Mouse (Mus musculus): ENCODE measurements at regions not wholly inside any gene's neighbourhood (a gene's known extent, or its start where the extent isn't known, plus 50 kb on each side); places are given as distances from the start of the nearest gene placed in this dataset.

DNA sequence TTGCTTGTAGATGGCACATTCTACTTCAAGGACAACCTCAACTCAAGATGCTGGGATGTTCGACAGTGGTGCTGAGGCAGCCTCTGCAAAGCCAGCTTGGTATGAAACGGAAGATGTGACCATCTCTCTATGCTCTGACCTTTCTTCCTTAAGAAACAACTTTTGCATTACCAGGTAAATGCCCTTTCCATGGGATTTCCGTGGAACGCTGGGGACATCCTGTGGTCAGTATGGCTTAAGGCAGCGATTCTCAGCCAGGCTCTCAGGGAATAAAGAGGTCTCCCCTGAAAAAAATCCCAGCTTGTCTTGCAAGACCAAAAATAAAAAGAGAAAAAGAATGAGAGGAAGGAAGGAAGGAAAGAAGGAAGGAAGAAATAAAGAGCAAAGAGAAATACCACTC lies 71.3 kb upstream of the Mrps9 start:
- ChIA-PET POLR2A (interaction anchor here (1.0 to 2.0 kb wide), 2 partner anchors 67 to 1899 kb away, joined by 3 to 5 read pairs; no protein-coding TSS in a partner anchor), CTCF (interaction anchor here (0.6 to 3.6 kb wide), 16 partner anchors 8 to 1629 kb away, joined by 3 to 19 read pairs (median 4); no protein-coding TSS in a partner anchor)
- ATAC-seq (no peak), DNase-seq (ENCODE audit: low read depth, low spot score) (no peak)
- in situ Hi-C loops (cut with MboI; ENCODE audit: low pct_unique_long_range_greater_than_20kb): loop anchor here (10.0 to 25.0 kb wide), 4 partner anchors 65 to 1625 kb away; no protein-coding TSS in a partner anchor
- no peaks in the 10 kb centered on the region for H3K27me3 ChIP-seq
- peak; percentile 97 for TF ChIP-seq CTCF (IDR thresholded peaks at IDR 0.05)

GRCm38 (mm10) chr1:42780266-42780665 lies 70.8 kb upstream of the Mrps9 start:
- no peak for TF ChIP-seq CTCF (IDR thresholded peaks at IDR 0.05)
- in situ Hi-C loops (cut with MboI; ENCODE audit: low pct_unique_long_range_greater_than_20kb): loop anchor here (10.0 to 25.0 kb wide), 3 partner anchors 975 to 1625 kb away; no protein-coding TSS in a partner anchor
- no peak for ATAC-seq
- no peaks in the 10 kb centered on the region for H3K27me3 ChIP-seq
- POLR2A ChIA-PET: interaction anchor here (1.3 to 2.0 kb wide), 2 partner anchors 67 to 82 kb away, joined by 3 to 5 read pairs; no protein-coding TSS in a partner anchor
- CTCF ChIA-PET: interaction anchor here (0.9 to 2.6 kb wide), 9 partner anchors 14 to 1621 kb away, joined by 3 to 19 read pairs (median 5); no protein-coding TSS in a partner anchor
- DNase-seq (ENCODE audit: low read depth, low spot score): no peak

DNA sequence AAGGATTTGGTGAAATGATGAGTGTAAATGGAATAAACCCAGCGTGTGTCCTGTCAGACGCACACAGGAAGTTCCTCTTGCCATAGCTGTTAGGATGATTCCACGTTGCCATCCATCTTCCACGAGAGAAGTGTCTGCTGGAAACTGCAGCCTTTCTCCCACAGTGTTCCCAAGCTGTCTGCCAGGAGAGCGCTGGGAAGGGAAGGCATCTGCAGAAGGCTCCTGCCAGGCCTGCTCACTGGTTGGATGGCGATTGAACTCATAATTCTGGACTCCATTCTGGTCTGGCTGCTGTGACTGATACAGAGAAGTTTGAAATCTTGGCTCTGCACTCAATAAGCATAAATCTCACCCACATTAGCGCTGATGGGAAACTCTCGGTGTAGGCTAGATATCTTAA lies 69.5 kb upstream of the Mrps9 start:
- no peak for DNase-seq (ENCODE audit: low read depth, low spot score)
- no peak for ATAC-seq
- TF ChIP-seq CTCF (IDR thresholded peaks at IDR 0.05): no peak
- CTCF ChIA-PET: interaction anchor here (1.8 kb wide), 1 partner anchor 90 kb away, joined by 8 read pairs; no protein-coding TSS in a partner anchor
- in situ Hi-C loops (cut with MboI; ENCODE audit: low pct_unique_long_range_greater_than_20kb): loop anchor here (10.0 to 25.0 kb wide), 3 partner anchors 977 to 1627 kb away; no protein-coding TSS in a partner anchor
- no peaks in the 10 kb centered on the region for H3K27me3 ChIP-seq
- POLR2A ChIA-PET: interaction anchor here (1.3 kb wide), 1 partner anchor 83 kb away, joined by 3 read pairs; no protein-coding TSS in a partner anchor

DNA sequence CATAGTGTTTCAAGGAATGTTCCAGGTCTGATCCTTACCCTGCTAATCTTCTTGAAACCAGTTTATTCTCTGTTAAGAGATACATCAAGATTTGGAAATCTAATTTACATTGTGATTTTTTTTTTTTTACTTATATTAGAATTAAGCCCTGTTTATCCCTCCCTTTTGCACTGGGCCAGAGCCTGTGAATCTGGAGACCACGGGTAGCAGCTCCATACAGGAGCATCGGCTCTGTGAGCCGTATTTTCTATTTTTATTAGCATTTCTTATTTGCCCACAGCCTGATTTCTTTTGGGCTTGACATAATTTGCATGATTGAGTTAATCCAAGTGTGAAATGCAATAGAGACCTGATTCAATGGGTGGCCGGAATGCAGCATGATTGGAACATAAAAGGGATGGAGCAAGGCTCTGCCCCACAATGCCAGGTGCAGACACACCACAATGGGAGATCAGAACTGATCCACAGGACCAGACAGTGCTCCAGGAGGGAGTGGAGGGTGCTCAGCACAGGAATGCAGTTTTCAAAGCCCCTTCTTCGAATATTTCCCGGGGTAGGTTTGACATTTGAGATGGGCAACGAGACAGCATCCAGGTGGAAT lies 67.9 kb upstream of the Mrps9 start:
- DNase-seq (ENCODE audit: low read depth, low spot score): no peak
- ChIA-PET CTCF (interaction anchor here (0.5 kb wide), 1 partner anchor 27 kb away, joined by 3 read pairs; no protein-coding TSS in a partner anchor), POLR2A (no interaction called here)
- TF ChIP-seq CTCF (IDR thresholded peaks at IDR 0.05): no peak
- ATAC-seq: no peak
- in situ Hi-C loops (cut with MboI; ENCODE audit: low pct_unique_long_range_greater_than_20kb): loop anchor here (10.0 to 25.0 kb wide), 3 partner anchors 978 to 1628 kb away; no protein-coding TSS in a partner anchor
- no peaks in the 10 kb centered on the region for H3K27me3 ChIP-seq

- in situ Hi-C loops (cut with MboI; ENCODE audit: low pct_unique_long_range_greater_than_20kb): loop anchor here (10.0 to 25.0 kb wide), 3 partner anchors 982 to 1632 kb away; no protein-coding TSS in a partner anchor
- DNase-seq (ENCODE audit: low read depth, low spot score) (no peak), ATAC-seq (no peak)
- POLR2A ChIA-PET: no interaction called here
- no peaks in the 10 kb centered on the region for H3K27me3 ChIP-seq
- TF ChIP-seq CTCF (IDR thresholded peaks at IDR 0.05): no peak
- CTCF ChIA-PET: interaction anchor here (0.5 to 2.6 kb wide), 2 partner anchors 9 to 473 kb away, joined by 3 to 9 read pairs; no protein-coding TSS in a partner anchor
Measured at GRCm38 (mm10) chr1:42787240-42787639, 63.8 kb upstream of the Mrps9 start.

- ATAC-seq (no peak), DNase-seq (ENCODE audit: low read depth, low spot score) (no peak)
- H3K27me3 ChIP-seq: no peaks in the 10 kb centered on the region
- ChIA-PET POLR2A (no interaction called here), CTCF (interaction anchor here (2.6 kb wide), 1 partner anchor 11 kb away, joined by 9 read pairs; no protein-coding TSS in a partner anchor)
- in situ Hi-C loops (cut with MboI; ENCODE audit: low pct_unique_long_range_greater_than_20kb): loop anchor here (10.0 to 25.0 kb wide), 3 partner anchors 984 to 1634 kb away; no protein-coding TSS in a partner anchor
- no peak for TF ChIP-seq CTCF (IDR thresholded peaks at IDR 0.05)
Measured at GRCm38 (mm10) chr1:42788413-42788812, 62.6 kb upstream of the Mrps9 start.
